Mouse (Mus musculus): Measurements from ENCODE around the gene Ly6g6c. TPM values are rescaled to one million over a fixed set of nuclear protein-coding genes. Genes with fewer than 3 reads are reported as not detected.

Gene Ly6g6c
- polyA plus RNA-seq, 1 experiment = 9.3 TPM

DNA sequence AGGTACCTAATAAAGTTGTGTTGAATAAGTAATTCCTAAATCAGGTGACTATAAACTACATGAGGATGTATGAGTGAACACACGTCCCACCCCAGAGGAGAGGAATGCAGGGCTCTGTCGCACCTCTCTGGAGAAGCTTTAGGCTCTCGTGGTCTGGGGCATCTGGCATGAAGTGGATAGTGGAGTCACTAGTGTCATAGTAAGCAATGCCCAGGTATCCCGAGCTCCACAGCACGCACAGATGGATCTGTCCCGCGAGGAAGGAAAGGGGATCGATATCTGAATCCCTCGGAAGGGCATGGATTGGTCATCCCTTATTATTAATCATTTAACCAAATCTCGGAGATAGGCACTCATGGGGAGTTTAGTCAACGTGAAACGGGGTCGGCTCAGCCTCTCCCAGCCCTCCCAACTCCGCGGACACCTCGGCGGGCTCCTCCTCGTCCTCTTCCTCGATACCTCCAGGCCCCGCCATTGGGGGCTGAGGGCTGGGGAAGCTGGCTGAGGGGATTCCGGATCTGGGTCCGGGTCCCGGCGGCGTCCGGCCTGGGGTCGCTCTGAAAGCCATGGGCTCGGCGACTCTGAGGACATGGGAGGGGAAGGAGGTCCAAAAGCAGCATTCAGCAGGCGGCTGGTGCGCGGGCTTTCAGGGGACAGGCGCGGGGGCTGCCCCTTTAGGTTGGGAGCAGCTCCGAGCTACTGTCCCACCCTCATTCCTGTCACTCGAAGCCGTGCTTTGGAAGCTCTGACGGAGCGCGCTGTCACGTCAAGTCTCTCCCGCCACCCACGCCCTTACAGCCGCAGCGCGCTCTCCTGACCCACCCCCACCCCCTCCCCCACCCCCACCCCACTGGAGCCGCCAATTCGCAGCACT lies 19.1 kb upstream of the Ly6g6c start:
- Histone ChIP-seq H3K27me3 (ENCODE audit: control insufficient read depth, insufficient read depth, low read length) (no peaks in the 10 kb centered on the region), H3K36me3 (ENCODE audit: control insufficient read depth, insufficient read depth, low read length) (no peaks in the 10 kb centered on the region), H3K4me3 (ENCODE audit: low read depth, low read length) (peak overlapping the region; percentile 65), H3K27ac (ENCODE audit: insufficient read depth, low read depth, low read length) (peak overlapping the region; percentile 26; the same call in 1 of the 2 replicates), H3K4me1 (ENCODE audit: control insufficient read depth, insufficient read depth, insufficient read length, low read length) (peaks cover 21% of the 10 kb centered on the region)
- 4% methylated on average over 48 of the region's 48 CpGs for WGBS
- TF ChIP-seq POLR2A (IDR thresholded peaks at IDR 0.05; ENCODE audit: low read depth, low read length) (peak; percentile 51; the same call in 1 of the 2 replicates), CTCF (IDR thresholded peaks at IDR 0.05; ENCODE audit: extremely low read depth, insufficient read length, insufficient replicate concordance, low read depth, low read length) (no peak)

DNA sequence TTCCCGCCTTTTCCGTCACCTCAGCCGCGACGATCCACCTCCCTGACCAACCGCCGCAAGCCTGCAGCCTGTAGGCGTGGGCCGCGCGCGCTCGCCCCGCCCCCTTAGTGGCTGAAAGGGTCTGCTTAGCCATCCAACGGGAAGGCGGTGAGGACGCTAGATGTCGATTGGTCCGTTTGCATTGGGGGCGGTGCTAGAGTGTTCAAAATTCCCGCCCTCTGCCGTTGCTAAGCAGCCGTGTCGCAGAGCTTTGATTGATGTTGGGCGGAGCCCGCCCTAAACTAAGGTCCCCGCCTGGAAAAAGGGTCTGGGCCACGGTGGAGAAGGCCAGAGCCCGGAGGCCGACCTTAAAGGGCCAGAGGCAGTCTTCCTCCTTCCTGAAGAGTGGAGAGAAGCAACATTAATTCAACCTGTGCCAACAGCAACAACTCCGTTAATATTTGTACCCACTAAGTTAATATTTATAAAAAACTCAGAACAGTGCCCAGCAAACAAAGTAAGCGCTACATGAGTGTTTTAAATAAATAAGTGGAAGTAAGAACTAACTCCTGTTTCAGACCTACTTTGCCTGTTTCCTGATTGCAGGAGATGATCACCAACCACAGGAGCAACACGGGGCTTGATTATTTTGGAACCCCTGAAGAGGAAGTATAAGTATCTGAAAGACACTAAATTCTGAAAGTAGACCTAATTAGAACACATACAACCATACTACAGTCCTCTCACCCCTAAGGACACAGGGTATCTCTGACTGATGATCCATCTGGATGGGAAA lies 18.3 kb upstream of the Ly6g6c start, which contains the start of gene Msh5:
Gene Msh5, minus strand, starts transcription at position 65 of the 775 bp plus-strand sequence.
- H3K4me3 ChIP-seq (ENCODE audit: low read depth, low read length) = peak within 1 kb of the TSS; percentile 65
- peak within 1 kb of the TSS; percentile 97 for H3K27ac ChIP-seq (ENCODE audit: insufficient read depth, low read depth, low read length)
- WGBS = under 1% methylated on average over 33 of the region's 33 CpGs
- no peaks in the 10 kb centered on the region for H3K27me3 ChIP-seq (ENCODE audit: control insufficient read depth, insufficient read depth, low read length)
- no peak for TF ChIP-seq CTCF (IDR thresholded peaks at IDR 0.05; ENCODE audit: extremely low read depth, insufficient read length, insufficient replicate concordance, low read depth, low read length)
- TF ChIP-seq POLR2A (IDR thresholded peaks at IDR 0.05; ENCODE audit: low read depth, low read length) = no peak; the same call in 1 of the 2 replicates
- H3K36me3 ChIP-seq (ENCODE audit: control insufficient read depth, insufficient read depth, low read length) = no peaks in the 10 kb centered on the region
- H3K4me1 ChIP-seq (ENCODE audit: control insufficient read depth, insufficient read depth, insufficient read length, low read length) = peaks cover 22% of the 10 kb centered on the region

DNA sequence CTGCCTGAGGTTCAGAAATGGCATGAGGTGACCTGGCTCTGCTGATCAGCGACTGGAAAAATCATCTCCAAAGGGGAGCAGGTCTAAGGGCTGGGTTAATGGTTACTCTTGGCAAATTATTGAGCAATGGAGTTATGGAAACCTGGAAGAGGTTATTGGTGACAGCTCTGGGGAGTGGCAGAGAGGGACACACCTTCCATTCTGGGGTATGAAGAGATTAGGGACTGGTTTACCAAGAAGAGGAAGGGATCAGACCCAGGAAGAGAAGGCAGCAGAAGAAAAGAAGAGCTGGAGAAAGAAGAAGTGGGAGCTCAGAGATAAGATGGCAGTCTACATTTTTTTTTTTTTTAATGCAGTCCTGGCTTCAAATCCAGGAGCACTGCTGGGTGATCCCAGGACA lies 17.5 kb upstream of the Ly6g6c start:
- H3K36me3 ChIP-seq (ENCODE audit: control insufficient read depth, insufficient read depth, low read length) = peaks cover 7% of the 10 kb centered on the region
- TF ChIP-seq POLR2A (IDR thresholded peaks at IDR 0.05; ENCODE audit: low read depth, low read length) (no peak; the same call in 1 of the 2 replicates), CTCF (IDR thresholded peaks at IDR 0.05; ENCODE audit: extremely low read depth, insufficient read length, insufficient replicate concordance, low read depth, low read length) (no peak)
- peak overlapping the region; percentile 27; the same call in 1 of the 2 replicates for H3K4me3 ChIP-seq (ENCODE audit: low read depth, low read length)
- 16% methylated on average over 1 of the region's 1 CpGs for WGBS
- no peaks in the 10 kb centered on the region for H3K27me3 ChIP-seq (ENCODE audit: control insufficient read depth, insufficient read depth, low read length)
- H3K4me1 ChIP-seq (ENCODE audit: control insufficient read depth, insufficient read depth, insufficient read length, low read length) = peaks cover 29% of the 10 kb centered on the region
- H3K27ac ChIP-seq (ENCODE audit: insufficient read depth, low read depth, low read length) = peak overlapping the region; percentile 97

DNA sequence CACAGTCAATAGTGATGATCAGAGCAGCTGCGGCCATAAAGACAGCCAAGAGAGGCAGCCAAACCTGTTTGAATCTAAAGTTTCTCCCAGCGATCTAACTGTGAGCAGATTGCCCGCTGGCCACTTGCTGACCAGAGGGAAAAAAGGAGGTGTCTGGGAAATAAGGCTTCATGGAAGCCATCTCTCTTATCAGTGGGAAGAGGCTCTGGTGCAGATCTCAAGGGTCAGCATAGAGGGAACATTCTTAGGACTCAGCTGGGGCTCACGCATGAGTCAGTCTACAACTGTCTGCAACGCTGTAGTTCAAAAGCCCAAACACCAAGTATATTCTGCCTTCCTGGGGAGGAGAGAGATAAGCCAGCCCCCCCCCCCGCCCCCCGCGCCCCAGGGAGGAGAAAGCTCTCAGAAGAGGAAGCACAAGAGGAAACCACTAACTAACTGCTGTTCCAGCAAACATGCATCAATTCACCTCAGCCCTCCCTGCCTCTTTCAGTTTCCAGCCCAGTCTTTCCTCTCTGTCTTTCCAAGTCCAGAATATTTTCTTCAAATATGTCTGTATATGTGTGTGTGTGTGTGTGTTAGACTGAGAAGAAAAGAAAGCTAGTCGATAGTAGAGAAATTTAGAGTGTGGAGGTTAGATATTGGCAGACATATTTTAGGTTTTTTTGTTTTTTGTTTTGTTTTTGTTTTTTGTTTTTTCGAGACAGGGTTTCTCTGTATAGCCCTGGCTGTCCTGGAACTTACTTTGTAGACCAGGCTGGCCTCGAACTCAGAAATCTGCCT lies 16.8 kb upstream of the Ly6g6c start:
- Histone ChIP-seq H3K4me1 (ENCODE audit: control insufficient read depth, insufficient read depth, insufficient read length, low read length) (peaks cover 32% of the 10 kb centered on the region), H3K27ac (ENCODE audit: insufficient read depth, low read depth, low read length) (peak overlapping the region; percentile 97), H3K27me3 (ENCODE audit: control insufficient read depth, insufficient read depth, low read length) (no peaks in the 10 kb centered on the region), H3K36me3 (ENCODE audit: control insufficient read depth, insufficient read depth, low read length) (peaks cover 12% of the 10 kb centered on the region), H3K4me3 (ENCODE audit: low read depth, low read length) (peak overlapping the region; percentile 27)
- WGBS = 8% methylated on average over 11 of the region's 11 CpGs
- TF ChIP-seq CTCF (IDR thresholded peaks at IDR 0.05; ENCODE audit: extremely low read depth, insufficient read length, insufficient replicate concordance, low read depth, low read length) = no peak
- no peak; the same call in 1 of the 2 replicates for TF ChIP-seq POLR2A (IDR thresholded peaks at IDR 0.05; ENCODE audit: low read depth, low read length)

DNA sequence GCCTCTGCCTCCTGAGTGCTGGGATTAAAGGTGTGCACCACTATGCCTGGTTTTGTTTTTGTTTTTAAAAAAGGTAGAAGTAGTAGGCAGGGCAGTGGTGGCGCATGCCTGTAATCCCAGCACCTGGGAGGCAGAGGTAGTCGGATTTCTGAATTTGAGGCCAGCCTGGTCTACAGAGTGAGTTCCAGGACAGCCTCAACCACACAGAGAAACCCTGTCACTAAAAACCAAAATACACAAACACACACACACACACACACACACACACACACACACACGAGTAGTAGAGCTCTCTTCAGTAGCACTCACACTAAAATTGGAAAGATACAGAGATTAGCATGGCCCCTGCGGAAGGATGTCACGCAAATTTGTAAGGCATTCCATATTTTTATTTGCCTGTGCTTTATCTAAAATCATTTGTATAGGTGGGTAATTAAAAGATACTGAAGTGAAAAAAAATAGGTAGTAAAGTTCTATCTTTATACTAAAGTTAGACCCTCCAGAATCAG lies 16.2 kb upstream of the Ly6g6c start:
- Histone ChIP-seq H3K36me3 (ENCODE audit: control insufficient read depth, insufficient read depth, low read length) (peaks cover 18% of the 10 kb centered on the region), H3K4me1 (ENCODE audit: control insufficient read depth, insufficient read depth, insufficient read length, low read length) (peaks cover 32% of the 10 kb centered on the region), H3K27ac (ENCODE audit: insufficient read depth, low read depth, low read length) (peak overlapping the region; percentile 83), H3K4me3 (ENCODE audit: low read depth, low read length) (no peak overlapping the region), H3K27me3 (ENCODE audit: control insufficient read depth, insufficient read depth, low read length) (no peaks in the 10 kb centered on the region)
- no peak for TF ChIP-seq POLR2A (IDR thresholded peaks at IDR 0.05; ENCODE audit: low read depth, low read length)
- TF ChIP-seq CTCF (IDR thresholded peaks at IDR 0.05; ENCODE audit: extremely low read depth, insufficient read length, insufficient replicate concordance, low read depth, low read length) = no peak
- 50% methylated on average over 5 of the region's 5 CpGs for WGBS

DNA sequence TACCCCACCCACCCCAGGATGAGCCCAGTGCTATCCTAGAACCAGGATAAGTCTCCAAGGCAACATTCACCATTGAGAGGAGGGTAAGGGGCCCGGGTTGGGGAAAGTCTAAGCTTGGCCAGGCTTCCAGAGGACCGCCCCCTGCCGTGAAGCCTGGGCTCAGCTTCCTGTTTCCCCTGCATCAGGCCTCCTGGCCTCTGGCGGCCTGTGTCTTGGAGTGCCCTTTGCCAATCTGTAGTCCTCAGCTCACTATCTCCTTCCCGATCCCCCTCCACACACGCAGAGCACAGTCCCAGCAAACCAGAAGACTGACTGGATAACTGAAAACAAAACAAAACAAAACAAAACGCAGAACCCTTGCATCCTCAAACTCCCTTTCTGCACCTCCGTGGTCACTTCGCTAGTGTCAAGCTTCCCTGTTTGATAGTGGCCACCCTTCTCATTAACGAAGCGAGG lies 15.6 kb upstream of the Ly6g6c start, which contains the start of gene Clic1:
Gene Clic1, plus strand, starts transcription at position 406 of the 456 bp plus-strand sequence.
- H3K27me3 ChIP-seq (ENCODE audit: control insufficient read depth, insufficient read depth, low read length) = no peaks in the 10 kb centered on the region
- H3K27ac ChIP-seq (ENCODE audit: insufficient read depth, low read depth, low read length) = peak within 1 kb of the TSS; percentile 83
- peaks cover 22% of the 10 kb centered on the region for H3K36me3 ChIP-seq (ENCODE audit: control insufficient read depth, insufficient read depth, low read length)
- peaks cover 32% of the 10 kb centered on the region for H3K4me1 ChIP-seq (ENCODE audit: control insufficient read depth, insufficient read depth, insufficient read length, low read length)
- peak within 1 kb of the TSS; percentile 76 for H3K4me3 ChIP-seq (ENCODE audit: low read depth, low read length)
- peak; percentile 38; the same call in 1 of the 2 replicates for TF ChIP-seq POLR2A (IDR thresholded peaks at IDR 0.05; ENCODE audit: low read depth, low read length)
- TF ChIP-seq CTCF (IDR thresholded peaks at IDR 0.05; ENCODE audit: extremely low read depth, insufficient read length, insufficient replicate concordance, low read depth, low read length) = peak; percentile 24; the same call in 1 of the 2 replicates
- WGBS = 4% methylated on average over 11 of the region's 11 CpGs
